Mouse (Mus musculus) liver, postnatal 0 days (tissue): ENCODE measurements at regions not wholly inside any gene's neighbourhood (a gene's known extent, or its start where the extent isn't known, plus 50 kb on each side); places are given as distances from the start of the nearest gene placed in this dataset.

Experiments used
- CTCF ChIP-seq: sonication (generic); IDR thresholded peaks from 2 replicates; pipeline ENCODE4 v1.5.1; 2016; ENCODE audit warnings: antibody characterized with exemption, low read depth
- EP300 ChIP-seq: IDR thresholded peaks from 2 replicates; pipeline ENCODE4 v1.6.1; 2016; ENCODE audit warnings: antibody characterized with exemption, low read depth, mild to moderate bottlenecking

DNA sequence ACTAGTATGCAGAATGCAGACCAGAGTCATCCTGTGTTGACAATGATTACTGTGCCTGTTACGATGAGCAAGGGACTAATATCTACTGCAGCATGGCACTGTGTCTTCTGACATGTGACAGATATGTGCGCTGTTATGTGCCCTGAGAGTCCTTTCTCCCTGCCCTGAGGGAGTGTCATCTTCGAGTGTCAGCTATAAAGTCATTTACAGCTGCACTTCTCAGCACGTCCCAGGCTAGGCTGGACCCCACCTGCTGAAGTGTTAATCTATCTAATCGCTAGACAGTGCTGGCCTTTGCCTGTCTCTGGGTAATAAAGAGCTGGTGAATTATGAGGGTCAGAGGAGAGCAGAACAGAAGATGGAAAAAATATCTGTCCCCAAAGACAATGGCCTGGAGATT, 337.7 kb downstream of the Prdm2 start:
- no peak for TF ChIP-seq CTCF
- TF ChIP-seq EP300, result no peak
